Mouse (Mus musculus): ENCODE data around the gene Trdn. TPM values are rescaled to one million over a fixed set of nuclear protein-coding genes. Genes with fewer than 3 reads are reported as not detected.

Trdn gene
- polyA plus RNA-seq (2012; rRNA removed; ENCODE audit: low replicate concordance) = not detected in 2 replicates

DNA sequence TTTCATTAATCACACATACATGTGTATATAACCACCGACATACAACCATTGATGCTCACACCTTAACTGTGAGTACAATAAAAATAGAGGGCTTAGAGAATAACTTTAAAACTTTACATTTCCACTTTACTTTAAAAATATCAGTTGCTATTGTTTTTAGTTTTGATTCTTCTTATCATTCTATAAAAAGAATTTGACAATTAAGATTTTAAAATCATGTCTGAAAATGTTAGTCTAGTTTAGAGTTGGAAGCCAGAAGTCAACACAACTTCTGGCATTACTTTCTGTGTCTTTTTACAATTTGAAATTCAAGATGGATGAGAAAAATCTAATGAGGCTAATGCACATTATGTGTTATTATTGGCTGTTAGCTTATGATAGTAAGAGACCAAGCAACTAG, at the start of gene Trdn:
TSS of gene Trdn (plus strand) at position 301 of the 400 bp plus-strand sequence.

Other genes with a start within 250 kb of the Trdn start
- 0.04 TPM in 1 of 2 replicates, not detected in the other for gene Nkain2, start 190.1 kb upstream of the Trdn start, polyA plus RNA-seq (2012; rRNA removed; ENCODE audit: low replicate concordance)